Mouse (Mus musculus) myocyte (in vitro differentiated cells): ENCODE data around the gene Edn1. TPM values are rescaled to one million over a fixed set of nuclear protein-coding genes. Genes with fewer than 3 reads are reported as not detected.

Source experiments
- H3K27me3 ChIP-seq: one replicate; pipeline ENCODE4 v1.6.1; 2011; ENCODE audit not compliant: control insufficient read depth, insufficient read depth, insufficient read length
- H3K36me3 ChIP-seq: one replicate; pipeline ENCODE4 v1.6.1; 2011; ENCODE audit not compliant: control insufficient read depth, insufficient read depth
- H3K4me2 ChIP-seq: one replicate; pipeline ENCODE4 v1.6.1; 2011; ENCODE audit warnings: low read depth, control low read depth
- H3K4me3 ChIP-seq: one replicate; pipeline ENCODE4 v1.5.1; 2011; ENCODE audit warnings: mild to moderate bottlenecking, control low read depth, moderate library complexity
- H3K79me2 ChIP-seq: one replicate; pipeline ENCODE4 v1.6.1; 2011; ENCODE audit not compliant: control insufficient read depth, insufficient read depth
- H3ac ChIP-seq: one replicate; pipeline ENCODE4 v1.6.1; 2011; ENCODE audit not compliant: control insufficient read depth, insufficient read length
- CEBPB ChIP-seq: IDR thresholded peaks from 2 replicates; pipeline ENCODE4 v1.6.1; 2011; ENCODE audit warnings: mild to moderate bottlenecking, moderate library complexity; ENCODE audit not compliant: poor library complexity, insufficient read depth, severe bottlenecking
- E2F4 ChIP-seq: IDR thresholded peaks from one replicate; pipeline ENCODE4 v1.6.1; 2011; ENCODE audit warnings: mild to moderate bottlenecking, control low read depth, moderate library complexity; ENCODE audit not compliant: insufficient read depth
- MAX ChIP-seq: IDR thresholded peaks from one replicate; pipeline ENCODE4 v1.6.1; 2011; ENCODE audit warnings: low read depth, mild to moderate bottlenecking, control low read depth
- MYOD1 ChIP-seq, 3 experiments: IDR thresholded peaks; one replicate each; pipeline ENCODE4 v1.6.1; 2011; ENCODE audit warnings: control low read depth in 2 of 3, low read depth in 2 of 3, mild to moderate bottlenecking in 2 of 3, moderate library complexity in 1 of 3; ENCODE audit not compliant: insufficient read length in 2 of 3, control insufficient read depth in 1 of 3
- MYOG ChIP-seq, 3 experiments: IDR thresholded peaks; one replicate each; pipeline ENCODE4 v1.6.1; 2011; ENCODE audit warnings: control low read depth in 2 of 3, low read depth in 2 of 3, mild to moderate bottlenecking in 2 of 3; ENCODE audit not compliant: insufficient read length in 2 of 3, control insufficient read depth in 1 of 3, insufficient read depth in 1 of 3
- POLR2A ChIP-seq: IDR thresholded peaks from one replicate; pipeline ENCODE4 v1.6.1; 2011; ENCODE audit warnings: low read depth, mild to moderate bottlenecking, control low read depth, moderate library complexity; ENCODE audit not compliant: insufficient read length
- POLR2AphosphoS2 ChIP-seq: IDR thresholded peaks from one replicate; pipeline ENCODE4 v1.6.1; 2011; ENCODE audit warnings: low read depth, control low read depth; ENCODE audit not compliant: insufficient read length
- REST ChIP-seq: IDR thresholded peaks from one replicate; pipeline ENCODE4 v1.6.1; 2011; ENCODE audit warnings: mild to moderate bottlenecking, control low read depth, moderate library complexity; ENCODE audit not compliant: insufficient read depth, insufficient read length
- SRF ChIP-seq: IDR thresholded peaks from one replicate; pipeline ENCODE4 v1.6.1; 2011; ENCODE audit warnings: low read depth; ENCODE audit not compliant: control insufficient read depth, insufficient read length
- TCF12 ChIP-seq: IDR thresholded peaks from one replicate; pipeline ENCODE4 v1.6.1; 2011; ENCODE audit warnings: mild to moderate bottlenecking, control low read depth; ENCODE audit not compliant: poor library complexity, insufficient read depth, severe bottlenecking
- TCF3 ChIP-seq: IDR thresholded peaks from one replicate; pipeline ENCODE4 v1.6.1; 2011; ENCODE audit warnings: low read depth, control low read depth; ENCODE audit not compliant: insufficient read length
- USF1 ChIP-seq: IDR thresholded peaks from one replicate; pipeline ENCODE4 v1.6.1; 2011; ENCODE audit warnings: low read depth, mild to moderate bottlenecking, control low read depth, moderate library complexity
- polyA plus RNA-seq: library from polyadenylated mRNA; unstranded; fragments of >200 nt; fragmentation: generic; extraction: Trizol; gene quantifications from one replicate; pipeline ENCODE4 v1.2.1, GENCODE M21; 2012; ENCODE audit warnings: missing spikeins

Edn1 gene
- polyA plus RNA-seq, 1 experiment, result 0.58 TPM

DNA sequence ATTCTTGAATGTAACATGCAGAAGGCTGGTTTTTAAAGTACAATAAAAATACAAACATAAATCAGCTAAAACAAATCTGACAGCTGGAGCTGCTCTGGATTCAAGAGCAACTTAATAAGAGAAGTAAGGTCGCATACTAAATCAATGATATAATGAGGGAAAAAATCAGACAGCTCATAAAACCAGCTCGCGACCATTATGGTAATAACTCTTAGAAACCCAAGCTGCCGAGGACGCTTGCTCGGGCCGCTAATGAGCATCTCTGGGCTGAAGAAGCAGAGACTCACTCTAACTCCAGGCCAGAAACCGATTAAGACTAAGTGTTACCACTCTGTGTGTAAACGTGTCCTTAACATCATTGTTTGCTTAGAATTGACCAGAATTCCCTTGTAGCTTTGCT lies 31.2 kb upstream of the Edn1 start:
- Histone ChIP-seq H3K79me2 (no peaks in the 10 kb centered on the region), H3K27me3 (no peaks in the 10 kb centered on the region), H3ac (no peak overlapping the region), H3K4me2 (no peak overlapping the region), H3K36me3 (no peaks in the 10 kb centered on the region), H3K4me3 (no peak overlapping the region)
- TF ChIP-seq CEBPB (no peak), MAX (no peak), TCF12 (no peak), POLR2AphosphoS2 (no peak), E2F4 (no peak), USF1 (no peak), MYOG (IDR thresholded peaks at IDR 0.05; ENCODE audit: control insufficient read depth in 1 of 3, insufficient read depth in 1 of 3, insufficient read length in 2 of 3, low read depth in 2 of 3) (no peak), MYOD1 (IDR thresholded peaks at IDR 0.05; ENCODE audit: control insufficient read depth in 1 of 3, insufficient read length in 2 of 3, low read depth in 2 of 3) (no peak), TCF3 (no peak), POLR2A (no peak), SRF (no peak), REST (no peak)

GRCm38 (mm10) chr13:42276774-42277454 lies 24.4 kb upstream of the Edn1 start:
- Histone ChIP-seq H3K27me3 (no peaks in the 10 kb centered on the region), H3K79me2 (no peaks in the 10 kb centered on the region), H3K36me3 (no peaks in the 10 kb centered on the region), H3K4me3 (no peak overlapping the region), H3ac (no peak overlapping the region), H3K4me2 (no peak overlapping the region)
- TF ChIP-seq USF1 (no peak), E2F4 (no peak), TCF3 (no peak), POLR2AphosphoS2 (no peak), SRF (no peak), REST (no peak), MAX (no peak), CEBPB (no peak), TCF12 (no peak), MYOG (IDR thresholded peaks at IDR 0.05; ENCODE audit: control insufficient read depth in 1 of 3, insufficient read depth in 1 of 3, insufficient read length in 2 of 3, low read depth in 2 of 3) (no peak)

GRCm38 (mm10) chr13:42277751-42278150 lies 23.5 kb upstream of the Edn1 start:
- Histone ChIP-seq H3K79me2 (no peaks in the 10 kb centered on the region), H3ac (no peak overlapping the region), H3K27me3 (no peaks in the 10 kb centered on the region), H3K4me2 (no peak overlapping the region), H3K36me3 (no peaks in the 10 kb centered on the region), H3K4me3 (no peak overlapping the region)
- TF ChIP-seq MYOD1 (IDR thresholded peaks at IDR 0.05; ENCODE audit: control insufficient read depth in 1 of 3, insufficient read length in 2 of 3, low read depth in 2 of 3) (no peak), POLR2AphosphoS2 (no peak), POLR2A (no peak), USF1 (no peak), SRF (no peak), REST (no peak), MAX (no peak), CEBPB (no peak), TCF3 (no peak), TCF12 (no peak)

DNA sequence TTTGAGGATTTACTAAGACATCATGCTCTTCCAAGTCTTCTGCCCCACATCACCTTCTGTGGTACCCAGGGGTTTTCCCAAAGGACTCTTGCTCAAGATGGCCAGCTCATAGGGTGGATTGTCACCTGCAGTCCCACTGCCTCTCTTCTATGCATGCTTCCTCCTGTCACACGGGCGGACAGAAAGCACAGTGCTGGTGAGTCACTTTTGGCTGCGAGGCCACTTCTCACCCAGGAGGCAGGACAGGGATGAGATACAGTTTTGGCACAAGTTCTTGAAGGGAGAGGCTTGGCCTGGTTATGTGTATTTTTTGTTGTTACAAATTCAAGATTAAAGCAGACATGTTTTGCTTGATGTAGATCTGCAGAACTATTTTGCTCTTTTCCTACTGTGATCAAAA lies 15.4 kb upstream of the Edn1 start:
- Histone ChIP-seq H3K36me3 (no peaks in the 10 kb centered on the region), H3K4me3 (no peak overlapping the region), H3K79me2 (no peaks in the 10 kb centered on the region), H3K27me3 (no peaks in the 10 kb centered on the region), H3ac (no peak overlapping the region), H3K4me2 (no peak overlapping the region)
- TF ChIP-seq POLR2AphosphoS2 (no peak), POLR2A (no peak), REST (no peak), MYOD1 (IDR thresholded peaks at IDR 0.05; ENCODE audit: control insufficient read depth in 1 of 3, insufficient read length in 2 of 3, low read depth in 2 of 3) (no peak), MYOG (IDR thresholded peaks at IDR 0.05; ENCODE audit: control insufficient read depth in 1 of 3, insufficient read depth in 1 of 3, insufficient read length in 2 of 3, low read depth in 2 of 3) (no peak), TCF3 (no peak), SRF (no peak)

GRCm38 (mm10) chr13:42286768-42287167 lies 14.5 kb upstream of the Edn1 start:
- Histone ChIP-seq H3K4me2 (no peak overlapping the region), H3K4me3 (no peak overlapping the region), H3K79me2 (no peaks in the 10 kb centered on the region), H3ac (no peak overlapping the region), H3K36me3 (no peaks in the 10 kb centered on the region), H3K27me3 (no peaks in the 10 kb centered on the region)
- TF ChIP-seq TCF3 (no peak), MYOD1 (IDR thresholded peaks at IDR 0.05; ENCODE audit: control insufficient read depth in 1 of 3, insufficient read length in 2 of 3, low read depth in 2 of 3) (no peak), POLR2A (no peak), MYOG (IDR thresholded peaks at IDR 0.05; ENCODE audit: control insufficient read depth in 1 of 3, insufficient read depth in 1 of 3, insufficient read length in 2 of 3, low read depth in 2 of 3) (no peak), MAX (no peak), USF1 (no peak), E2F4 (no peak), SRF (no peak), REST (no peak), CEBPB (no peak), TCF12 (no peak), POLR2AphosphoS2 (no peak)
